Mouse (Mus musculus) frontal cortex, adult 2 months (tissue): ENCODE measurements around the gene Hoxa10. TPM values are rescaled to one million over a fixed set of nuclear protein-coding genes. Genes with fewer than 3 reads are reported as not detected.

Experiments used
- DNase-seq, 2 experiments: peaks; one replicate each; pipeline ENCODE4 v3.0.0; 2022; ENCODE audit warnings: low spot score in 1 of 2; ENCODE audit errors: extremely low spot score in 1 of 2
- polyA plus RNA-seq: library from polyadenylated mRNA; depleted of rRNA; stranded (reverse); fragments of >200 nt; gene quantifications from 2 replicates; pipeline ENCODE4 v1.2.3, GENCODE M21; 2012; rRNA removed

Gene Hoxa10
- 0.27 TPM in 1 of 2 replicates, not detected in the other for polyA plus RNA-seq

- DNase-seq, result no peak
Observed at GRCm38 (mm10) chr6:52240389-52241000, at the start of gene Hoxa10. Hoxa10 (minus strand) TSS chr6:52240854.

GRCm38 (mm10) chr6:52290186-52290585 is 49.5 kb upstream of the Hoxa10 start:
- DNase-seq, result no peak

GRCm38 (mm10) chr6:52283896-52284295 is 43.2 kb upstream of the Hoxa10 start:
- DNase-seq, result no peak

- DNase-seq, result no peak
Observed at GRCm38 (mm10) chr6:52281084-52281483, 40.4 kb upstream of the Hoxa10 start.

- no peak for DNase-seq
Observed at GRCm38 (mm10) chr6:52276920-52277319, 36.3 kb upstream of the Hoxa10 start.

GRCm38 (mm10) chr6:52276382-52276781 is 35.7 kb upstream of the Hoxa10 start:
- no peak for DNase-seq

- DNase-seq, result no peak
Observed at GRCm38 (mm10) chr6:52275563-52276280, 35.1 kb upstream of the Hoxa10 start.

GRCm38 (mm10) chr6:52274576-52274975 is 33.9 kb upstream of the Hoxa10 start:
- no peak for DNase-seq

- no peak for DNase-seq
Observed at GRCm38 (mm10) chr6:52273656-52274280, 33.1 kb upstream of the Hoxa10 start.

GRCm38 (mm10) chr6:52272766-52273655 is 32.4 kb upstream of the Hoxa10 start:
- DNase-seq, result no peak

- DNase-seq, result peak; percentile 20 to 85
Observed at GRCm38 (mm10) chr6:52270494-52271480, 30.1 kb upstream of the Hoxa10 start.

GRCm38 (mm10) chr6:52268756-52269155 is 28.1 kb upstream of the Hoxa10 start:
- no peak for DNase-seq

- DNase-seq, result no peak
Observed at GRCm38 (mm10) chr6:52268341-52268740, 27.7 kb upstream of the Hoxa10 start.

- no peak for DNase-seq
Observed at GRCm38 (mm10) chr6:52267691-52268090, 27.0 kb upstream of the Hoxa10 start.

GRCm38 (mm10) chr6:52267221-52267620 is 26.6 kb upstream of the Hoxa10 start:
- DNase-seq, result no peak

- DNase-seq, result no peak
Observed at GRCm38 (mm10) chr6:52266666-52266985, 26.0 kb upstream of the Hoxa10 start.

- no peak for DNase-seq
Observed at GRCm38 (mm10) chr6:52265913-52266665, 25.4 kb upstream of the Hoxa10 start.

GRCm38 (mm10) chr6:52265306-52265912 is 24.8 kb upstream of the Hoxa10 start:
- no peak for DNase-seq
